Mouse (Mus musculus): Measurements from ENCODE around the gene Zmiz1.

DNA sequence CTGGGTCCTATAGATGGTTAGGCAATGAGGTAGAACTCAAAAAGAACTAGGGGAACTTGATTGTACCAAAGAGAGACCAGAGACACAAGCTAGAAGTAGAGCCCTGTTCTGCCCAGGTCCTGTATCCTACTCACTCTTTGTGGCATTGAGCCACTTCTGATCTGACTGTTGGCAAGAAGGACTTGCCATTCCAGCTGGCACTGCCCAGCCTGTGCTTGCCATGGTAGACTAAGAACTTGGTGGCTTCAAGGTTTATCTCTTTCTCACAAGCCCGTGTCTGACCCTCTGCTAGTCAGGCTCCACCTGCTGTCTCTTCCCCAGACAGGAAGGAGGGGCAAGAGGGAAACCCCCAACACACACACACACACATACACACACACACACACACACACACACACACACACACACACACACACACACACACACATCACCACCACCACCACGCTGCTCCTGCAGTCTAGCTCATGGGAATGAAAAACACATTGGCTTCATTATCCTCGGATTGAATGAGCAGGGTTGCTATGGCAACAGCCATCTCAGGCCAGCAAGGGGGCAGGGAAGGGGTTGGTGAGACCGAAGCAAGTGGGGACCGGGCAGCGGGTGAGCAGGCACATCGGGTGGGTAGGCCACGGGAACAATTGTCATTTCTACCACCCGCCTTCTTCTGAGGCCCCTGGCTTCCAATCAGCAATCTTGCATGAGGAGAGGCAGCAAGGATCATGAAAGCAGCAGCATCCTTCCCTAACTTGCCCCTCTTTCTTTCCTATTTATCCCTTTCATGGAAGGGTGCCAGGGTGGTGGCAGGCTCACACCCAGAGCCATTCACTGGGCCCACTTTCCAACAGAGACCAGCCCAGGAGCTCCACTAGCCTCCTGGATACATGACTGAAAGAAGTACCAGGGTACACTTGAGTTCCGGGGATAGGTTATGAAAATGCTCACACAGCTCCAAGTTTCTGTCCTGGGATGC lies 91.2 kb downstream of the Zmiz1 start:
- TF ChIP-seq EP300 (IDR thresholded peaks at IDR 0.05; ENCODE audit: low read depth) (no peak), CTCF (IDR thresholded peaks at IDR 0.05; ENCODE audit: low read depth) (no peak)
